Mouse (Mus musculus): ENCODE data around the gene 1700037C18Rik. TPM values are rescaled to one million over a fixed set of nuclear protein-coding genes. Genes with fewer than 3 reads are reported as not detected.

1700037C18Rik gene
- polyA plus RNA-seq, 1 experiment from 2014 or later: 8.5 TPM

DNA sequence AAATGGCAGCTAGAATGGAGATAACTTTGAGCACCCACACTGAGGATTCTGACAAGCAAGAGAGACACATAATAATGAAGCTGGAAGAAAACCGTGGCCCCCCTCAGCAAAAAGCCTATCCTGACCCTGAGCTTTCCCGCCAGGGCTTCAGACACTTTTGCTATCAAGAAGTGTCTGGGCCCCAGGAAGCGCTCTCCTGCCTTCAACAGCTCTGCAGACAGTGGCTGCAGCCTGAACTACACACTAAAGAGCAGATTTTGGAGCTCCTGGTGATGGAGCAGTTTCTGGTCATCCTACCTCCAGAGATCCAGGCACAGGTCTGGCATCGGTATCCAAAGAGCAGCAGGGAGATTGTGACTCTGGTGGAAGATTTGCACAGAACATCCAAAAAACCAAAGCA is 60.6 kb downstream of the 1700037C18Rik start:
- WGBS: 73% methylated on average over 4 of the region's 4 CpGs
- no peak overlapping the region for H3K9ac ChIP-seq (ENCODE audit: low read length)

DNA sequence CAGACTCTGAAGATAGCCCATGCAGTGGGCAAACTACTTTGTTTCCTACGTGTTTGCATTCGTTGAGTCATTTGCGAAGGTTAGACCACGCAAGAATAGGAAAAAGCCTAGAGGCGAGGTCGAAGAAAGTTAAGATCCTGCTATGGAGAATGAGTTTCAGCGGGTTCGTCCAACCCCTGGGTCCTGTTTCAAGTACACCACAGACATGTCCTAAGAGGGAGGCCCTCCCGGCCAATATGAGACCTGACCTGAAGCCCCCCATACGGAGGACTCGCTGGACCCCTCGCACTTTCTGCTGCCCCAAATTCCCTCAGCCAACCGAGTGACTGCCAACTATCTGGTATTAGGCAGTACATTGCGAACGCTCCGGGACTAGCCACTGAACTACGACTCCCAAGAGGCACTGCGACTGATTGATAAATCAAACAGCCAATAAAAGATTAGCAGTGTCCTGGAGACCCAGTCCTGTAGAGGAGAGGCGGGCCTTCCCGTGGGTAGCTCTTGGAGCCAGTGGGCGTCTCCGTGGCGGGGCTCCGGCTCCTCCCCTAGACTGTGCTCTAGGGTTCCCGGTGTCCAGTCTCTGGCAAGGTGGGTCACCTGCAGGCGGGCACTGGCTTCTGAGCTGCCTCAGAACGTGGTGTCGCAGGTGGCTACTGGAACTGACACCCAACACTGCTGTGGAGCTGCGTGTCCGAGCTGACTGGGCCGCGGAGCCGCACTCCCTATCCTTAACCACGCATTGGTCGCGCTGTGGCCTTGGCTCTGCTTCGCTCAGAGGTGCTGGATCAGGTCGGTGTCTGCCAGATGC is 61.6 kb downstream of the 1700037C18Rik start, which contains the start of gene Zfp174:
TSS of gene Zfp174 (plus strand) at position 558 of the 808 bp plus-strand sequence.
- H3K4me2 ChIP-seq (replicated peaks; ENCODE audit: low read depth): peak within 1 kb of the TSS; percentile 66
- peak within 1 kb of the TSS; percentile 75 for H3K9ac ChIP-seq (ENCODE audit: low read length)
- no peaks in the 10 kb centered on the region for H3K9me3 ChIP-seq (ENCODE audit: control insufficient read depth, low read length)
- WGBS: 3% methylated on average over 38 of the region's 38 CpGs
- ATAC-seq (ENCODE audit: low FRiP score, low TSS enrichment): peak; percentile 100
- peak within 1 kb of the TSS; percentile 45; the same call in 1 of the 2 replicates for H3K27ac ChIP-seq (replicated peaks)
- 0 out of 2 replicates have a peak, but pooled peaks cover 3% of the 10 kb centered on the region for H3K4me1 ChIP-seq (replicated peaks; ENCODE audit: control insufficient read depth, insufficient read depth)
- TF ChIP-seq EP300 (optimal IDR thresholded peaks at IDR 0.05) (no peak), CTCF (IDR thresholded peaks at IDR 0.05; ENCODE audit: low read depth) (peak; percentile 20)
- H3K36me3 ChIP-seq (ENCODE audit: control insufficient read depth, insufficient read depth, low read length): no peaks in the 10 kb centered on the region
- peak within 1 kb of the TSS; percentile 71 for H3K4me3 ChIP-seq (ENCODE audit: low read depth, low read length)
- peak; percentile 96 for DNase-seq (ENCODE audit: low spot score)
- H3K27me3 ChIP-seq (ENCODE audit: control insufficient read depth, insufficient read depth, low read length): no peaks in the 10 kb centered on the region

More for the DNA sequence above, 60.6 kb downstream of the 1700037C18Rik start:
- H3K4me2 ChIP-seq (replicated peaks; ENCODE audit: low read depth): peak overlapping the region; percentile 66
- H3K27ac ChIP-seq (replicated peaks): no peak overlapping the region
- H3K36me3 ChIP-seq (ENCODE audit: control insufficient read depth, insufficient read depth, low read length): no peaks in the 10 kb centered on the region
- TF ChIP-seq EP300 (optimal IDR thresholded peaks at IDR 0.05) (no peak), CTCF (IDR thresholded peaks at IDR 0.05; ENCODE audit: low read depth) (no peak)
- no peaks in the 10 kb centered on the region for H3K27me3 ChIP-seq (ENCODE audit: control insufficient read depth, insufficient read depth, low read length)
- no peak for ATAC-seq (ENCODE audit: low FRiP score, low TSS enrichment)
- DNase-seq (ENCODE audit: low spot score): no peak
- no peaks in the 10 kb centered on the region for H3K9me3 ChIP-seq (ENCODE audit: control insufficient read depth, low read length)
- H3K4me3 ChIP-seq (ENCODE audit: low read depth, low read length): peak overlapping the region; percentile 71; the same call in 1 of the 2 replicates
- 0 out of 2 replicates have a peak, but pooled peaks cover 3% of the 10 kb centered on the region for H3K4me1 ChIP-seq (replicated peaks; ENCODE audit: control insufficient read depth, insufficient read depth)

Small RNA genes lying within 50 kb of the gene (microRNA-seq; reads per million reads assigned to microRNA genes)
- gene Gm23493: not detected

Other genes starting within 250 kb of the 1700037C18Rik start
- gene Mefv, start 190.6 kb downstream of the 1700037C18Rik start, polyA plus RNA-seq (2015; fragmentation: Nextera tagmentation; extraction: Ambion mirVana): not detected in 2 replicates
- gene Zfp263, start 164.6 kb downstream of the 1700037C18Rik start, polyA plus RNA-seq (2015; fragmentation: Nextera tagmentation; extraction: Ambion mirVana): 19.1 and 22.7 TPM in 2 replicates
- not detected in 2 replicates for gene Olfr15, start 77.8 kb downstream of the 1700037C18Rik start, polyA plus RNA-seq (2015; fragmentation: Nextera tagmentation; extraction: Ambion mirVana)
- gene Zfp174, start 61.4 kb downstream of the 1700037C18Rik start, polyA plus RNA-seq (2015; fragmentation: Nextera tagmentation; extraction: Ambion mirVana): 0.44 and 0.62 TPM in 2 replicates
- 26.7 and 30.8 TPM in 2 replicates for gene Naa60, start 36.3 kb downstream of the 1700037C18Rik start, polyA plus RNA-seq (2015; fragmentation: Nextera tagmentation; extraction: Ambion mirVana)
- gene Zfp597, start 24.1 kb downstream of the 1700037C18Rik start, polyA plus RNA-seq (2015; fragmentation: Nextera tagmentation; extraction: Ambion mirVana): 2.2 and 3.5 TPM in 2 replicates
- 0.75 and 1.9 TPM in 2 replicates for gene Gm20695, start 24.0 kb downstream of the 1700037C18Rik start, polyA plus RNA-seq (2015; fragmentation: Nextera tagmentation; extraction: Ambion mirVana)
- gene Cluap1, start 112 bp upstream of the 1700037C18Rik start, polyA plus RNA-seq (2015; fragmentation: Nextera tagmentation; extraction: Ambion mirVana): 13.6 and 13.8 TPM in 2 replicates
- 0.15 and 0.27 TPM in 2 replicates for gene Nlrc3, start 67.9 kb upstream of the 1700037C18Rik start, polyA plus RNA-seq (2015; fragmentation: Nextera tagmentation; extraction: Ambion mirVana)
- gene Slx4, start 95.1 kb upstream of the 1700037C18Rik start, polyA plus RNA-seq (2015; fragmentation: Nextera tagmentation; extraction: Ambion mirVana): 3.3 TPM in 2 replicates
- gene Dnase1, start 128.3 kb upstream of the 1700037C18Rik start, polyA plus RNA-seq (2015; fragmentation: Nextera tagmentation; extraction: Ambion mirVana): 0.65 and 0.78 TPM in 2 replicates
- 46.7 and 50.3 TPM in 2 replicates for gene Trap1, start 169.1 kb upstream of the 1700037C18Rik start, polyA plus RNA-seq (2015; fragmentation: Nextera tagmentation; extraction: Ambion mirVana)

All from stomach, postnatal 0 days (tissue).